Mouse (Mus musculus) brain, adult 2 months (tissue): Measurements from ENCODE around the gene Glipr1l3.
"Not testable (repeated sequence)": the region's sequence is repeated elsewhere in the genome, so short reads cannot be mapped to it uniquely, and the experiment has no call there.

Experiments
- DNase-seq: peaks from one replicate; pipeline ENCODE4 v3.0.0; 2011; ENCODE audit warnings: low read depth, low spot score

The Glipr1l3 gene

DNA sequence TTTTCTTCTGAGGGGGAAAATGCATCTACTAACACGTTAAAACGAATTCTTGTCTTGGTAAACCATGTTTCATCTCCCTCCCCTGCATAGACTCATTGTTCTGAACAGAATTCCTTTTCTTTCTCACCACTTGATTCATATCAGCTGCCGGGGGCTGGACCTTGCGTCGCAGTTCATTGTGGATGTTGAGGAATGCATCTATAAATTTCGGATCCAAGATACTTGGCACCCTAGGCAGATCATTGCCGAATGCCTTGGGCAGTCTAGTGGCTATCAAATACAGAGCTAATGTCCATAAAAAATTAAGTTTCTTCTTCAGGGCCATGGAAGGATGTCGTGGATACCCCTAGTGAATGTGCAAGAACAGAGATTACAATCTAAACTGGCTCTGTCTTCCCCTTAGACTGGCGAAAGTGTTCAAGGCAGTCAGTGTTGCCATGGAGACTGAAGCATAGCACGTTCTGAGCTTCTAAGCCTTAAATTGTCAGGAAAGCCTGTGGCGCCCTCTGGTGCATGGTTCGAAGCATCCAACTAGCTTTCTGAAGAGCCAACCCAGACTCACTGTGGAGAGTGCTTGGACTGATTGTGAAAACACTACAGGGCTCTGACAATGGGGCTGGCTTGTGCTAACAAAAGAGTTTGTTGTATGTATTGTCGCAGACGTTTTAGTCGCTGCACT, at the start of gene Glipr1l3:
Gene Glipr1l3, minus strand, starts transcription at position 446 of the 679 bp plus-strand sequence.
- DNase-seq, result peak; percentile 97

DNA sequence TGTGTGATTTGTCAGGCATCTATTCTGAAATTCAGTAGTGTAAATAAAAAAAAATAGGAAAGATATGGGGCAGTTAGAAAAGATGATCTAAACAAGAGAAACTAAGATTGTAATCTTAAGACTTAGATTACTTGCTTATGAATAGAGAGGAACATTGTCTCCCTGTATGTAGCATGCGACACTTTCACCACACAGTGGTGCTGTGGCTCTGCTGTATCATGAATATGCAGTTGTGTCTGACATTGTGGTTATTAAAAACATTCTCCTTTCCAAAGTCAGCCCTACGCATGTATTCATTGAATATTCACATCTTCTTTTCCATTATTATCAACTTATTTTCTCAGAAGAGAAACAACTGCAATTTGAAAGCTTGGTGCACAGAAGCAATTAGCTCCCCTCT, 43.3 kb upstream of the Glipr1l3 start:
- DNase-seq, result peak; percentile 87

DNA sequence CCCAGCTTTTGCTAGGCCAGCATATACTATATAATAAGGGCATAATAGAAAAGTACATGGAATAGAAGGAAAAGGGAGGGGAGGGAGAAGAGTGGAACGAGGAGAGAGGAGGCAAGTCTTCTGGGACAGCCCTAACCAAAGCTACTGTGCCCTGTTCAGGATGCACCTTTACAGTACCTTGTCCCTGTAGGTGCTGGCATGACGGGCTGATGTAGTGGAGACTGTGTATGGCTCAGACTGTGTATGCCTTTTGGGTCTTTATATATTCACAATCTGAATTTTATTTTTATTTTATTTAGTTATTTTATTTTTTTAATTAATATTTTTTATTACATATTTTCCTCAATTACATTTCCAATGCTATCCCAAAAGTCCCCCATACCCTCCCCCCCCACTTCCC, 33.8 kb upstream of the Glipr1l3 start:
- not testable (repeated sequence) for DNase-seq

DNA sequence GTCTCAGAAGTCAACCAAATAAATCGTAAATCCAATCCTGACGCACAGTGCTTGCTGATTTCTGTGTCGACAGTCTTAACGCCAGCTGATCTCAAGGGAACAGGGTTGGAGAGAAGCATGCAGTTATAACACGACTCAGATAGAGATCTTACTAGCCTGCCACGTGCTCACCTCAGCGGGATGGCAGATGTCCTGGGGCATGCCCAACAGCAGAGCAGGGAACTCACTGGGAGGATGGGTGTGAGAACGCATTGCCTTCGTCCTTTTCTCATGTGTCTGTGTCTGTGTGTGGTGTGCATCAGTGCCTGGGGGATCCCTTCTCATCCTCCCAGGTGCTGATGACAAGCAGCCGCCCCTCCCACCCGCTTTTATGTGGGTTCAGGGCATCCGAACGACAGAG, 16.9 kb upstream of the Glipr1l3 start:
- DNase-seq, result not testable (repeated sequence)

DNA sequence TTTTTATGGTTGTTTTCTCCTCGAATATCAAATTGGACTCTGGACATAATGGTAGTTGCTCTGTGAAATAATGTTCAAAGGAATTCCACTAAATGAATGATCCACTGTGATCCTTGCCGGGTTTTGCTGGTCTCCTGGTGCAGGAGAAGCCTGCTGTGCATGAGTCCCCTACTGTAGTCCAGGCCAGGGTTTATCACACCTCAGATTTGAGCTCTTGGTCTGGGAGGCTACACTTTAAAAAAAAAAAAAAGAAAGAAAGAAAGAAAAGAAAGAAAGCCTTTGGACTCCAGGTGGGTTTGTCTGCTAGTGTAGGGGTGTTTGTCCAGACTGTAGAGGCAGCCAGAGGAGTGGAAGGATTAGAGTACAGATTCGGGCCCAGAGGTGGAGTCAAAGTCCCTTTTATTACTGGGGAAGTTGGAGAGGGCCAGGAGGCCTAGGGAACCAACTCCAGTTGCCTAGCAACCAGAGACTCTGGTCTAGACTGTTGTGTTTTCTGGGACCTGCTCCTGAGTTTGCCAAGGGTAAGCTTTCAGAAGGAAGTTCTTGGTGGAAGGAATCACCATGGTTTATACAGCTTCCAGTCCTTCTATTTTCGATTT, 3.1 kb upstream of the Glipr1l3 start, which contains the start of gene Caps2:
Gene Caps2, plus strand, starts transcription at position 454 of the 599 bp plus-strand sequence.
- DNase-seq, result peak; percentile 42

DNA sequence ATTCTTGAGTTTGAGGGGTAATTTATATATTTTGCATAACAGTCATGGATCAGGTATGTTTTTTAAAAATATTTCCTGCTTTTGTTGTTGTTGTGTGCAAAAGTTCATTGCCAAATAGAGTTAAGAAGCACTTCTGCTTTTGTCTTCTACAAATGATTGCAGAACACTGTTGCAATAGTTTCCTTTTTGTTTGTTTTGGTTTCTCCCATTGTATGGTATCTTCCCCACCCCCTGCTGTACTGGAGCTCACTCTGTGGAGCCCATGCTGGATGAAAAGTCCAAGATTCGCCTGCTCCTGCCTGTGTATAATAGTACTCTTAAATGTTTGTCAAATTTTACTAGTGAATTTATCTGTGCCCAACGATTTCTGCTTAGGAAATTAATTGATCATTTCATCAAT, 20.3 kb downstream of the Glipr1l3 start:
- peak; percentile 2 for DNase-seq

DNA sequence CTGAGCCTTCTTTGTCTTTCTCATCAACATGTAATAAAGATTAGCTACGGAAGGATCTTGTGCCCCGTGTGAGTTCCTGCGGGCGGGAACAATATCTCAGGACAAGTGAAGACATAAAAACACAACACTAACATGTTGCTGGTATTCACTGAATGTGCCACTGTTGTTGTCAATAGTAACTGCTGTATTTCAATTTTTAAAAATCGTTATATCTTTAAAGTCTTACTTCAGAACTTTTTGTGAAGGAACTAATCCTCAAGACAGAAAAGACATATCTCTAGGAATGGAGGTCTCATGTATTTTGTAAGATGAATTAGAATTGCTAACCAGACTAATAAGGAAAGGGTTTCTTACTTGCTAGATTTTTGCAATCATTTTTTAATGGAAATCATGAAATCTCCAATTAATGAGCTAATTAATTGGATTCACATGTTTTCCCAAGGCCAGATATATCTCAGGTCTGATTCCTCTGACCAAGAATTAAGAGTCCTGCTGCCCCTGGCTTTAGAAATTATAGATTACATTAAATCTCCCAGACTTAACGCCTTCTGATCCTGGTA, 21.2 kb downstream of the Glipr1l3 start:
- DNase-seq, result no peak

DNA sequence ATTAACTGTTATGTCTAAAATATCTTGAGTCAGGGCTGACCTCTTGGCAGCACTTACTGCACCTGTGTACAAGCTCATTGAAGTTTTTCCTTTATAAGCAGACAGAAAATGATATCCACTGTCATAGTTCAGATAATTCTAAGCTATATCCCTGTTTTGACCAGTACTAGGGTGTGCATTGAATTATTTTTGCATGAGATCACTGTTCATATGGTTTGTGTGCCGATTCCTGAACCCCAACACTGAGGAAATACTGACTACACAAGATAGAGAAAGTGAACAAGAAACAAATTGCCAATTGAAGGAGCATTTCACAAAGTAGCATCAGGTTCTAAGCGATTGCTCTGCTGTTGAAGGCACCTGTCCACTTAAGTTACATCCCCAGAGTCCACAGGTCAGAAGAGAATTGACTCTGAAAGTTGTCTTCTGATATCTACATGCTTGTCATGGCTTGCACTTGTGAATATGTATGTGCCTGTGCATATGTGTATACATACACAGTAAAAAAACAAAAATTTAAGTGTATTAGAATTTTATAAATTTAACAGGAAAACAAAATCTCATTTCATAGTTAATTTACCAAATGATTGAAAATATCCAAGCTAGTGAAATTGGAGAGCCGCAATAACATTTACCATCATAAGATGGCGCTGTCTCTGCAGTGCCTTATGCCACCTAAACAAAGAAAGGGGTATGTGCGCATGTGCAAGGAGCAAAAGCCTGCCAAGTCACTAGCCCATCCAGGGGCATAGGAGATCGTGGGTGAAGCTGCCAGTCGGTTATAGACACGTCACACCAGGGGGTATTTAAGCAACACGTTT, 21.9 kb downstream of the Glipr1l3 start:
- DNase-seq, result peak; percentile 84

DNA sequence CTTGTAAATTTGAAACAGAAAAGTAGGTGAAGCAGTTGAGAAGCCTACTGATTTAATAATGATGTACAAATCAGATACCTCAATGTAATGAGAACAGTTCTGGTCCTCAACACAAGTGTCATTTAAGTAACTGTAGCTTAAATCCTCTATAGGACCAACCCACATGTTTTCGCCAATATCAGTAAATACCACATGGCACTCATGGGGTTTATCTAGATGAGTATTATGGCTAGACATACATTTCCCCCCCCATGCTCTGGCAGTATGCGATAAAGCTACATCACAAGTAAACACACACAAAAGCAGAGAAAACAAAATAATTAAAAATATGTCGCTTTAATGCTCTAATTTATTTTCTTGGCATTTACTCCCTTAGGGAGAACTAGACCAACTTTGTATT, 27.9 kb downstream of the Glipr1l3 start:
- no peak for DNase-seq

DNA sequence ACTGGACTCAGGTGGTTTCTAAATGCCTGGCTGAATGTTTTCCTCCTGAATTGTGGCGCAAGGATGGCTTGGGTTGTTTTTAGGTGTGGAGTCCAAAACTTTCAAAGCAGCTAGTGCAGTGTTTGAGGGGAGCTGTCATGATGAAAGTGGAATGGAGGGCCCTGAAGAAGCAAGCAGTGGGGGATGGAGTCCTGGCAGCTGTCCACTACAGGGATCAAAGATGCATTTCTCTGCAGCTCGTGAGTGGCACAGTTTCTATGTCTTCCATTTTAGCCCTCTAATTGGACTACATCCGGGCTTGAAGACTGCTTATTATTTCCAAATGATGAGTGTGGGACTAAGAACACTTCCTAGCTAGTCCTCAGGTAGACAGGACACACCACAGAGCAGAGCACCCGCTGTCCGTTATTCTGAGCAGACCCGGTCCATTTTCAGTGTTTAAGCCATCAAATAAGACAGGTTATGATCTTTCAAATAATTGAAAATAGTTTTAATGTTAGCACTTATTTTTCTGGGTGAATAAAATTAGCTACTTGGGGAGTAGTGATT, 32.4 kb downstream of the Glipr1l3 start:
- not testable (repeated sequence) for DNase-seq

DNA sequence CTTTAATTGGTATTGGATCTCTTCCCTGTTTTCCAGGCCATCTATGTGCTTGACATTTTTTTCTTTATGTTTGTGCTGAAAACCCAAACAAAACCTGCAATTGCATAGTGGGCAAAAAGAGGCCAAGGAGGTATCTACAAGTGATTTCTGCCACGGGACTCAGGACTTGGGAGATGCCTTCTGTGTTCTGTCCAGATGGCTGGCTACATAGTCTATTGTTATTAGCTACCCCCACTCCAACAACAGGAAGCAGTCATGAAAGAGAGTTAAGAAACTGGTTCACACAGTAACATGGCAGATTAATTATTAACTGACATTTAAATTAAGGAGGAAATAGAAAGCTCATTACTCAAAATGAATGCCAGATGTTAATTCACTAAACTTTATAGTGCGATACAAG, 35.0 kb downstream of the Glipr1l3 start:
- DNase-seq, result not testable (repeated sequence)

DNA sequence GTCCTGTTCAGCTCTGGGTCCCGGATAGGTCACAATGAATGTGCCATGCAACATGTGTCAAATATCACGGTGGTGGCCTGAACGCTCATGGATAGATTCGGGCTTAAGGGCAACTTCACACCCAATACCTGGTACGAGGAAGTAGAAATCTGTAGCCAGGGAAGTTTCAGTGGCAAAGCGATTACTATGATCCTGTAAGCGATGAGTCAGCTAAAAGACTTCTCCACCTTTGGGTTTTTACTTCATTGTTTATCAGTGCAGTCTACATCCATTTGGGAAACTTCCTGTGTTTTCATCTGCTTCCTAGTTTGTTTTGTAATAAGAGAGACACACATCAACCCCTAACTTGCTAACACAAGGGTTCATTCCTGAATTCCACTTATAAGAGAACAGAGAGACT, 49.7 kb downstream of the Glipr1l3 start:
- no peak for DNase-seq

DNA sequence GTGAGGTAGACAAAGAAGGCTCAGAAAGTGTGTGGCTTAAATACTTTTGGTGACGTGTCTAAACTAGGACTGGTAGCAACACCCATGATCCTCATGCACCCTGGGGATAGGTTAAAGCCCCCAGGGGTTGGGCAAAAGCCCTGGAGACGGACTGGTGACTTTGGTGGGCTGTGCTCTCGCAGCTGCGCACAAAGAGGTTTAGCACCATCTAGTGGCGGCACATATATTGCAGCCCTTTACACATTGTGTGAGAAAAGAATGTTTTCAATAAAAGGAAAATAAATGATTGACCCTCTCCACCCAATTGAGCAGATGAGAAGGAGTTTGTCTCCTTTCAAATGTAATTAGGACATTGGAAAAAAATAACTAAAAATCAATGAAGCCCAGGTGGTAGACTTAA, 54.3 kb downstream of the Glipr1l3 start:
- peak; percentile 25 for DNase-seq
